Mouse (Mus musculus): Measurements from ENCODE around the gene Arl4a. TPM values are rescaled to one million over a fixed set of nuclear protein-coding genes. Genes with fewer than 3 reads are reported as not detected.
A peak's percentile ranks its signal among the peaks of the same experiment; 100 is the strongest.

Arl4a gene
- 10 to 100 TPM; 50.1 to 50.2 TPM for total RNA-seq (2021)
- long read RNA-seq, transcript Arl4a-205 (2 exons, 3,710 nt) = minor isoform, 10 of 53 reads
- long read RNA-seq, transcript Arl4a-201 (2 exons, 1,200 nt) = major isoform, 39 of 53 reads
- long read RNA-seq, partial matches to known transcripts = 0 of 53 reads
- long read RNA-seq, other reads (novel, unspliced or antisense) = 4 of 53 reads

- peak; percentile 81 to 89 for DNase-seq (ENCODE audit: low spot score in 2 of 2)
Measured at GRCm38 (mm10) chr12:40037876-40038463, at the start of gene Arl4a. Gene Arl4a, minus strand, starts transcription at chr12:40038025.

GRCm38 (mm10) chr12:40085731-40086322 is 48.0 kb upstream of the Arl4a start:
- peak; percentile 45 to 55 for DNase-seq (ENCODE audit: low spot score in 2 of 2)

GRCm38 (mm10) chr12:40082453-40083238 is 44.8 kb upstream of the Arl4a start:
- DNase-seq (ENCODE audit: low spot score in 2 of 2) = no peak

- no peak for DNase-seq (ENCODE audit: low spot score in 2 of 2)
Measured at GRCm38 (mm10) chr12:40082048-40082447, 44.2 kb upstream of the Arl4a start.

GRCm38 (mm10) chr12:40073660-40074059 is 35.8 kb upstream of the Arl4a start:
- DNase-seq (ENCODE audit: low spot score in 2 of 2) = no peak

- no peak for DNase-seq (ENCODE audit: low spot score in 2 of 2)
Measured at GRCm38 (mm10) chr12:40047024-40047423, 9.2 kb upstream of the Arl4a start.

GRCm38 (mm10) chr12:40043816-40044585 is 6.2 kb upstream of the Arl4a start:
- DNase-seq (ENCODE audit: low spot score in 2 of 2) = peak in 1 of 2 experiments; percentile 17

GRCm38 (mm10) chr12:40040067-40040466 is 2.2 kb upstream of the Arl4a start:
- DNase-seq (ENCODE audit: low spot score in 2 of 2) = peak; percentile 9 to 38

- DNase-seq (ENCODE audit: low spot score in 2 of 2) = peak; percentile 98 to 99
Measured at GRCm38 (mm10) chr12:40037226-40037813, 505 bp downstream of the Arl4a start.

- DNase-seq (ENCODE audit: low spot score in 2 of 2) = peak in 1 of 2 experiments; percentile 9
Measured at GRCm38 (mm10) chr12:40036666-40037065, 1.2 kb downstream of the Arl4a start.

GRCm38 (mm10) chr12:40035506-40035905 is 2.3 kb downstream of the Arl4a start:
- no peak for DNase-seq (ENCODE audit: low spot score in 2 of 2)

GRCm38 (mm10) chr12:40029201-40029600 is 8.6 kb downstream of the Arl4a start:
- no peak for DNase-seq (ENCODE audit: low spot score in 2 of 2)

- DNase-seq (ENCODE audit: low spot score in 2 of 2) = no peak
Measured at GRCm38 (mm10) chr12:40027846-40028245, 10.0 kb downstream of the Arl4a start.

GRCm38 (mm10) chr12:40027444-40027843 is 10.4 kb downstream of the Arl4a start:
- DNase-seq (ENCODE audit: low spot score in 2 of 2) = no peak

GRCm38 (mm10) chr12:40023918-40024317 is 13.9 kb downstream of the Arl4a start:
- DNase-seq (ENCODE audit: low spot score in 2 of 2) = no peak

- no peak for DNase-seq (ENCODE audit: low spot score in 2 of 2)
Measured at GRCm38 (mm10) chr12:40023014-40023642, 14.7 kb downstream of the Arl4a start.

- DNase-seq (ENCODE audit: low spot score in 2 of 2) = no peak
Measured at GRCm38 (mm10) chr12:40022344-40022743, 15.5 kb downstream of the Arl4a start.

- no peak for DNase-seq (ENCODE audit: low spot score in 2 of 2)
Measured at GRCm38 (mm10) chr12:40017955-40018505, 19.8 kb downstream of the Arl4a start.

- DNase-seq (ENCODE audit: low spot score in 2 of 2) = peak; percentile 16 to 22
Measured at GRCm38 (mm10) chr12:40016648-40017460, 21.0 kb downstream of the Arl4a start.
